Mouse (Mus musculus) heart, embryonic 11.5 days (tissue): ENCODE measurements around the gene Amotl1. TPM values are rescaled to one million over a fixed set of nuclear protein-coding genes. Genes with fewer than 3 reads are reported as not detected.

Experiments
- ATAC-seq: fragments of 200-750 bp; cut with Nextera tagmentation; replicated peaks from 2 replicates; pipeline ENCODE4 v1.8.0; 2017; ENCODE audit warnings: moderate library complexity; ENCODE audit not compliant: insufficient number of reproducible peaks, low FRiP score, low TSS enrichment
- H3K27ac ChIP-seq: fragments of 300-500 bp; sonication (generic); 2 replicates; pipeline ENCODE4 v1.5.1; 2014; ENCODE audit warnings: mild to moderate bottlenecking, low read depth, low read length
- H3K27me3 ChIP-seq: fragments of 300-500 bp; sonication (generic); 2 replicates; pipeline ENCODE4 v1.6.1; 2014; ENCODE audit warnings: mild to moderate bottlenecking, low read length, mixed read lengths; ENCODE audit not compliant: control insufficient read depth, insufficient read depth
- H3K36me3 ChIP-seq: fragments of 300-500 bp; sonication (generic); 2 replicates; pipeline ENCODE4 v1.6.1; 2014; ENCODE audit warnings: mild to moderate bottlenecking, low read length, moderate library complexity, mixed read lengths; ENCODE audit not compliant: control insufficient read depth, insufficient read depth
- H3K4me1 ChIP-seq: fragments of 300-500 bp; sonication (generic); 2 replicates; pipeline ENCODE4 v1.6.1; 2014; ENCODE audit warnings: low read length; ENCODE audit not compliant: control insufficient read depth, insufficient read depth
- H3K4me2 ChIP-seq: fragments of 300-500 bp; sonication (generic); 2 replicates; pipeline ENCODE4 v1.6.1; 2014; ENCODE audit warnings: mild to moderate bottlenecking, moderate library complexity
- H3K4me3 ChIP-seq: fragments of 300-500 bp; sonication (generic); 2 replicates; pipeline ENCODE4 v1.5.1; 2014; ENCODE audit warnings: low read depth, low read length
- H3K9ac ChIP-seq: fragments of 300-500 bp; sonication (generic); 2 replicates; pipeline ENCODE4 v1.6.1; 2014; ENCODE audit warnings: mild to moderate bottlenecking, low read depth, low read length, moderate library complexity
- H3K9me3 ChIP-seq: fragments of 300-500 bp; sonication (generic); replicated peaks from 2 replicates; pipeline ENCODE4 v1.6.1; 2016; ENCODE audit warnings: low read length; ENCODE audit not compliant: control insufficient read depth
- WGBS: fragments of 180-500 bp; shearing (Covaris S2); extraction: QIAGEN DNeasy Blood & Tissue Kit; methylation state at CpG from one replicate; pipeline ENCODE4 v1.1.7; 2014; ENCODE audit not compliant: insufficient replicate concordance; 5-methylcytosine and 5-hydroxymethylcytosine counted together
- polyA plus RNA-seq: library from polyadenylated mRNA; unstranded; fragments of >200 nt; fragmentation: Nextera tagmentation; extraction: Ambion mirVana; gene quantifications from 2 replicates; pipeline ENCODE4 v1.2.1, GENCODE M21; 2014

The Amotl1 gene
- polyA plus RNA-seq, 1 experiment from 2014 or later = 23.8 TPM

DNA sequence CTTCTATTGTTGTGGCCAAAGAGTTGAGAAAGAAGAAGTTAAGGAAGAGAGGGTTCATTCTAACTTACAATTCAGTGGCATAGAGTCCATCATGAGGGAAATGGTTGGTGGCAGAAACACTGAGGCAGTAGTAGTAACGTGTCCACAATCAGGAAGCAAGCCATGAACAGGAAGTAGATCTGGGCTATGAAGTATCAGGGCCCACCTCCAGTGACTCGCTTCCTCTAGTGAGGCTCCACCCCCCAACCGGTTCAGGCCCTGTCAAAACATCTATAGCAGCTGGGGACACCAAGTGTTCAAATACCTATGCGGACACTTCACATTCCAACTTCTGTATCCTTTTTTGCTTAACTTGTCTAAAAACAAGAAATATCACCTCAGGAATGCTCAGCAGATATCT lies 38.9 kb downstream of the Amotl1 start:
- H3K36me3 ChIP-seq = no peaks in the 10 kb centered on the region
- no peak overlapping the region for H3K4me2 ChIP-seq
- no peaks in the 10 kb centered on the region for H3K27me3 ChIP-seq
- ATAC-seq = no peak
- WGBS = 74% methylated on average over 4 of the region's 4 CpGs
- no peaks in the 10 kb centered on the region for H3K9me3 ChIP-seq
- H3K27ac ChIP-seq = no peak overlapping the region
- H3K4me1 ChIP-seq = peaks cover 45% of the 10 kb centered on the region
- H3K9ac ChIP-seq = no peak overlapping the region
- no peak overlapping the region for H3K4me3 ChIP-seq

- H3K27ac ChIP-seq = no peak overlapping the region
- ATAC-seq = no peak
- H3K9ac ChIP-seq = no peak overlapping the region
- no peaks in the 10 kb centered on the region for H3K27me3 ChIP-seq
- no peak overlapping the region for H3K4me3 ChIP-seq
- H3K4me1 ChIP-seq = peaks cover 40% of the 10 kb centered on the region
- 65% methylated on average over 3 of the region's 3 CpGs for WGBS
- H3K4me2 ChIP-seq = no peak overlapping the region
- no peaks in the 10 kb centered on the region for H3K9me3 ChIP-seq
- H3K36me3 ChIP-seq = no peaks in the 10 kb centered on the region
Observed at GRCm38 (mm10) chr9:14604363-14604762, 40.5 kb downstream of the Amotl1 start.

DNA sequence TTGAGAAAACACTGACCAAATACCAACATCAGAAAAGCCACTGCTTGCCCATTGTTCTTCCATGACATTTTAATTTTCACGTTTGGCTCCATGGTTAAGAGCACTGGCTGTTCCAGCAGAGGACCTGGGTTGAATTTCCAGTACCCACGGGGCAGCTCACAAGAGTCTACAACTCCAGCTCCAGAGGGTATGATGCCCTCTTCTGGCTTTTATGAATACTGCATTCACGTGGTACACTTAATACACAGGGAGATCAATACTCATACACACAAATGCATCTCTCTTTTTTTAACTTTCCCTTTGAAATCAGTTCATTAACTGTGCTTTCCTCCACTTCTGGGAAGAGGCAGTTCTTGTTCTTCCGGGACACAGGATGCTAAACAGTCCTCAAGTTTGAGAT lies 41.4 kb downstream of the Amotl1 start:
- Histone ChIP-seq H3K27ac (no peak overlapping the region), H3K4me1 (peaks cover 39% of the 10 kb centered on the region), H3K9ac (no peak overlapping the region), H3K27me3 (no peaks in the 10 kb centered on the region), H3K9me3 (no peaks in the 10 kb centered on the region), H3K4me2 (no peak overlapping the region), H3K4me3 (no peak overlapping the region), H3K36me3 (no peaks in the 10 kb centered on the region)
- 83% methylated on average over 4 of the region's 4 CpGs for whole genome bisulfite sequencing
- ATAC-seq = no peak

- Histone ChIP-seq H3K9me3 (no peaks in the 10 kb centered on the region), H3K36me3 (0 out of 2 replicates have a peak, but pooled peaks cover 3% of the 10 kb centered on the region), H3K4me3 (no peak overlapping the region), H3K4me1 (peaks cover 41% of the 10 kb centered on the region), H3K27ac (no peak overlapping the region), H3K4me2 (no peak overlapping the region), H3K9ac (no peak overlapping the region), H3K27me3 (no peaks in the 10 kb centered on the region)
- ATAC-seq = no peak
- WGBS = 80% methylated on average over 5 of the region's 5 CpGs
Observed at GRCm38 (mm10) chr9:14599799-14600198, 45.1 kb downstream of the Amotl1 start.

GRCm38 (mm10) chr9:14598157-14598556 lies 46.7 kb downstream of the Amotl1 start:
- H3K36me3 ChIP-seq = peaks cover 11% of the 10 kb centered on the region
- no peak overlapping the region for H3K4me3 ChIP-seq
- no peaks in the 10 kb centered on the region for H3K27me3 ChIP-seq
- H3K4me2 ChIP-seq = no peak overlapping the region
- ATAC-seq = no peak
- peaks cover 41% of the 10 kb centered on the region for H3K4me1 ChIP-seq
- no peak overlapping the region for H3K27ac ChIP-seq
- WGBS = 89% methylated on average over 2 of the region's 2 CpGs
- no peak overlapping the region for H3K9ac ChIP-seq
- no peaks in the 10 kb centered on the region for H3K9me3 ChIP-seq

GRCm38 (mm10) chr9:14597429-14597828 lies 47.4 kb downstream of the Amotl1 start:
- no peaks in the 10 kb centered on the region for H3K27me3 ChIP-seq
- 72% methylated on average over 3 of the region's 3 CpGs for WGBS
- peaks cover 18% of the 10 kb centered on the region for H3K36me3 ChIP-seq
- H3K4me3 ChIP-seq = no peak overlapping the region
- no peak overlapping the region for H3K9ac ChIP-seq
- H3K27ac ChIP-seq = peak overlapping the region; percentile 70; the same call in 1 of the 2 replicates
- H3K4me2 ChIP-seq = no peak overlapping the region
- peaks cover 41% of the 10 kb centered on the region for H3K4me1 ChIP-seq
- ATAC-seq = no peak
- no peaks in the 10 kb centered on the region for H3K9me3 ChIP-seq

DNA sequence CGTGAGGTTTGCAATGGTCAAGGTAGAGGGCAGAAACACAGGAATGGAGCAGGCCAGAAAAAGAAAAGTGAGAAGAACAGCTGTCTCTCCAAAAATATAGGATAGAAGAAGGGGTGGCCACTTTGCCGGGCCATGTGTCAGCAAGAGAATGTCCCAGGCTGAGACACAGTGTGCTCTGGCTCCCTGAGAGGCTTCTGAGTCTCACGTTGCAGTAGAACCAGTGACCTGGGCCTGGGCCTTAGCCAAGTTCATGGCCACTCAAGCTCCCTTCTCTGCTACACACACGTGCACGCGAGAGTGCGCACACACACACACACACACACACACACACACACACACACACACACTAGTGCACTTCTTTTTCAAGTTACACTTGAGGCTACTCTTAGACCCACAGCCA lies 48.0 kb downstream of the Amotl1 start:
- Histone ChIP-seq H3K4me3 (no peak overlapping the region), H3K9me3 (no peaks in the 10 kb centered on the region), H3K4me2 (no peak overlapping the region), H3K9ac (no peak overlapping the region), H3K27ac (peak overlapping the region; percentile 70), H3K4me1 (peaks cover 37% of the 10 kb centered on the region), H3K27me3 (no peaks in the 10 kb centered on the region), H3K36me3 (peaks cover 20% of the 10 kb centered on the region)
- no peak for ATAC-seq
- 80% methylated on average over 7 of the region's 7 CpGs for WGBS

- Histone ChIP-seq H3K4me2 (no peak overlapping the region; the same call in 1 of the 2 replicates), H3K4me3 (no peak overlapping the region), H3K9ac (no peak overlapping the region), H3K4me1 (peaks cover 33% of the 10 kb centered on the region), H3K27me3 (no peaks in the 10 kb centered on the region), H3K27ac (peak overlapping the region; percentile 70), H3K36me3 (peaks cover 20% of the 10 kb centered on the region), H3K9me3 (no peaks in the 10 kb centered on the region)
- ATAC-seq = peak; percentile 62; the same call in 1 of the 2 replicates
- whole genome bisulfite sequencing = 52% methylated on average over 5 of the region's 5 CpGs
Observed at GRCm38 (mm10) chr9:14596427-14596826, 48.4 kb downstream of the Amotl1 start.

DNA sequence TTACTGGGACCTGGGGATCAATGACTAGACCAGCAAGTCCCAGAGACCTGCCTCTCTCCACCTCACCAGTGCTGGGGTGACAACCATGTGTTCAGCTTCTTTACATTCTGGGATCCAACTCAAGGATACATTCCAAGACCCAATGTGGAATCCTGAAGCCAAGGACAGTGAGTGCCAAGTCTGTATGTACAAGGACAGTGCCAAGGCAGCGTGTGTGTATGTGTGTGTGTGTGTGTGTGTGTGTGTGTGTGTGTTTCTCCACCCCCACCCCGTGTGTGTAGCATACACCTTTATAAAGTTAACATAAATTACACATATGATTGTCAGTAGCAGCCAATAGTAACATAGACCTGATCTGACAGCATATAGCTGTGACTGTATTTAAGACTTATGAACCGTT lies 49.0 kb downstream of the Amotl1 start:
- peaks cover 20% of the 10 kb centered on the region for H3K36me3 ChIP-seq
- peak overlapping the region; percentile 4; the same call in 1 of the 2 replicates for H3K4me2 ChIP-seq
- H3K4me1 ChIP-seq = peaks cover 30% of the 10 kb centered on the region
- no peak overlapping the region for H3K4me3 ChIP-seq
- no peak for ATAC-seq
- H3K27ac ChIP-seq = peak overlapping the region; percentile 41
- H3K9me3 ChIP-seq = no peaks in the 10 kb centered on the region
- no peak overlapping the region for H3K9ac ChIP-seq
- WGBS = 90% methylated on average over 3 of the region's 3 CpGs
- H3K27me3 ChIP-seq = no peaks in the 10 kb centered on the region
